Mouse (Mus musculus) left cerebral cortex, postnatal 10 days (tissue): Measurements from ENCODE around the gene Fgfr4. TPM values are rescaled to one million over a fixed set of nuclear protein-coding genes. Genes with fewer than 3 reads are reported as not detected.

Source experiments
- DNase-seq, 2 experiments: peaks; one replicate each; pipeline ENCODE4 v3.0.0; 2021 to 2022; ENCODE audit warnings: low spot score in 2 of 2, mixed read lengths in 1 of 2; ENCODE audit errors: extremely low spot score in 1 of 2
- intact Hi-C: fragments of 180-260 bp; cut with DNase I; formaldehyde crosslinking; loops from one replicate; pipeline ENCODE4 v1.15.1; 2025
- total RNA-seq, 2 experiments: library from RNA; stranded (reverse); gene quantifications; 2 replicates each; pipeline ENCODE4 v1.2.3; 2021

The Fgfr4 gene
- total RNA-seq, 2 experiments from 2014 or later = 0.64 to 1.3 TPM

GRCm38 (mm10) chr13:55204667-55205389, 52.4 kb downstream of the Fgfr4 start:
- no peak for DNase-seq
- intact Hi-C loops = no loop called here

GRCm38 (mm10) chr13:55205448-55206205, 53.2 kb downstream of the Fgfr4 start:
- intact Hi-C loops = no loop called here
- DNase-seq = no peak

- intact Hi-C loops = no loop called here
- no peak for DNase-seq
Observed at GRCm38 (mm10) chr13:55208837-55209648, 56.6 kb downstream of the Fgfr4 start.

DNA sequence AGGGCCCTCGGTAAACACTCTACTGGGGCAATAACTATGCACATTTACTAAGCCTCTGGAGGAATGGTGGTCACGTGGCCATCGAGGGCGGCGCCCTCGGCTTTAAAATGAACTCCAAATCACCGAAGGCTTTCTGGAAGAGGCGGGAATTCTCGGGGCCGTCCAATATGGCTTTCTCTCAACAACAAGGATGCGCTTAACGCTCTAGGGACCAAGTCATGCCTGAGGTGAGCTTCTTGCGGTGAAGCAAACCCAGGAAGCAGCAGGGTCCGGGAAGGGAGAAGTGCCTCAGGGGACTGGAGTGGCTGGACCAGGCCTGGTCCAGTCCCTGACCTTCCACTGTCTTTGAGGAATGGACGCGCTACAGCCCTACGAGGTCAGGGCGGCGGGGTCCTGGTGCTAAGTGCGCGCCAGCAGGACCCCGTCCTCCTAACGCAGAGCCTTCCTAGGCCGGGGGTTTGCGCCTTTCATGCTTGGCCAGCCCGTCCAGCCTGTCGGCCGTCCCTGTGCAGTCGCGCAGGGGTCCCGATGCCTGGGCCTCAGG, 57.3 kb downstream of the Fgfr4 start, which contains the start of gene Nsd1:
Gene Nsd1 (plus strand): TSS at position 134 of the 544 bp plus-strand sequence.
- intact Hi-C loops = no loop called here
- peak in 1 of 2 experiments; percentile 27 for DNase-seq

GRCm38 (mm10) chr13:55210193-55210970, 57.9 kb downstream of the Fgfr4 start:
- peak in 1 of 2 experiments; percentile 82 for DNase-seq
- intact Hi-C loops = no loop called here

DNA sequence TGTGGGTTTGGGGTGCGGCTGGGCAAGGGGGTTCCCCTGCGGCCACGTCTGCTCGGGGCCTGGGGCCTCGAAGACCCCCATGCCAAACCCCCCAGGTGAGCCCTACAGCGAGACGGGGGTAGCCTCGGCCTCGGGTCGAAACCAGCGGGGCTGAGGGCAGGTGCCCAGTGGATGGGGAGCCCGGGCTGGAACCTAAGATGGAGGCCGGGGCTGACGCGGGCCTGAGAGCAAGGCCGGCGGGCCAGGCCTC, 58.5 kb downstream of the Fgfr4 start:
- no peak for DNase-seq
- intact Hi-C loops = no loop called here

GRCm38 (mm10) chr13:55211221-55212010, 59.0 kb downstream of the Fgfr4 start:
- intact Hi-C loops = no loop called here
- peak; percentile 60 to 94 for DNase-seq

DNA sequence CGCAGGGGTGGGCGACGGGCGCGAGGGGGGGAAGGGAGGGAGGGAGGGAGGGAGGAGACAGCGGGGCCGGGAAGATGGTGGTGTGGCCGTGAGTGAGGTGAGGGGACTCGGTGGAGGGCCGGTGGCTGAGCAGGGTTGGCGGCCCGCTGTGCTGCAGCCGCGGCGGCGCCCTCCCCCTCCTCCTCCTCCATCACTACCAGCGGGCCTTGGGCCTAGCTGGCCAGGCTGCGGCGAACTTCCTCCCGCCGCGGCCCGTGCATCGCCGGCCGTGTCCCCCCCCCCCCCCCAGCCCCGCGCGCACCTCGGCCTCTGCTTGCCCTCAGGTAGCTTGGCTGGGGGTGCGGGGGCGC, 59.5 kb downstream of the Fgfr4 start:
- peak in 1 of 2 experiments; percentile 81 for DNase-seq
- intact Hi-C loops = no loop called here

- intact Hi-C loops = no loop called here
- peak in 1 of 2 experiments; percentile 77 for DNase-seq
Observed at GRCm38 (mm10) chr13:55212361-55213137, 60.1 kb downstream of the Fgfr4 start.

GRCm38 (mm10) chr13:55213138-55213806, 60.8 kb downstream of the Fgfr4 start:
- intact Hi-C loops = no loop called here
- DNase-seq = no peak

Other genes starting within 250 kb of the Fgfr4 start
- gene Unc5a, start 203.2 kb upstream of the Fgfr4 start, total RNA-seq = 10 to 100 TPM; 56.2 to 60.2 TPM
- gene Hk3, start 131.3 kb upstream of the Fgfr4 start, total RNA-seq = 1 to 10 TPM; 1.7 to 2.0 TPM
- gene Uimc1, start 52.3 kb upstream of the Fgfr4 start, total RNA-seq = 10 to 100 TPM; 14.9 to 15.4 TPM
- gene Zfp346, start 47.3 kb upstream of the Fgfr4 start, total RNA-seq = 10 to 100 TPM; 42.5 to 42.9 TPM
- gene Gm17617, start 19.1 kb upstream of the Fgfr4 start, total RNA-seq = not detected
- gene Nsd1, start 57.1 kb downstream of the Fgfr4 start, total RNA-seq = 100 to 1,000 TPM; 141 to 149 TPM
- 100 to 1,000 TPM; 180 TPM for gene Prelid1, start 167.9 kb downstream of the Fgfr4 start, total RNA-seq
- 10 to 100 TPM; 63.2 to 65.7 TPM for gene Rab24, start 169.3 kb downstream of the Fgfr4 start, total RNA-seq
- 1 to 10 TPM; 2.2 to 2.4 TPM for gene Mxd3, start 177.2 kb downstream of the Fgfr4 start, total RNA-seq
- 10 to 100 TPM; 38.3 to 42.6 TPM for gene Lman2, start 210.1 kb downstream of the Fgfr4 start, total RNA-seq
- 10 to 100 TPM; 19.3 to 20.6 TPM for gene Rgs14, start 217.1 kb downstream of the Fgfr4 start, total RNA-seq
- gene Slc34a1, start 245.5 kb downstream of the Fgfr4 start, total RNA-seq = not detected